10 mouse cellular contexts compared by ENCODE assay signal in genomic region chr14:76664586-76665508, GRCm38 (mm10).
DNase-seq lines count a peak whose midpoint lies in the region; ATAC-seq lines count a peak whose summit lies in the region.
"Had no signal": no experiment of that assay in that cellular context is flagged by ENCODE, and none has a peak within 500 bp of the region (broad histone marks: within the 10 kb centered on the region; RNA-seq: fewer than 3 reads in every experiment).

No protein-coding gene starts in this region.

- no peak overlapping the region for H3K9ac ChIP-seq in limb, embryonic 15.5 days
- no peak overlapping the region for H3K9ac ChIP-seq in forebrain, embryonic 16.5 days (replicated peaks; ENCODE audit: low read depth, low read length)
- H3K9ac ChIP-seq: hindbrain, embryonic 12.5 days; liver, postnatal 0 days had no signal

- ATAC-seq in limb, embryonic 15.5 days (ENCODE audit: insufficient number of reproducible peaks, low FRiP score, low TSS enrichment, low read depth) = peak; percentile 61; the same call in 1 of the 2 replicates
- no peak for ATAC-seq in forebrain, embryonic 16.5 days
- ATAC-seq: liver, postnatal 0 days had no signal

- intact Hi-C loops in heart, postnatal 36 days (cut with DNase I) = loop anchor here (5.0 kb wide), 1 partner anchor 108 kb away; the partner anchor contains the start of gene Serp2

- no peaks in the 10 kb centered on the region for H3K9me3 ChIP-seq in limb, embryonic 15.5 days
- H3K9me3 ChIP-seq in forebrain, embryonic 16.5 days (ENCODE audit: control insufficient read depth, low read length) = no peaks in the 10 kb centered on the region
- H3K9me3 ChIP-seq: hindbrain, embryonic 12.5 days had no signal

- DNase-seq in heart, adult 11 months = peak; percentile 93
- DNase-seq in heart, postnatal 36 days = no peak
- peak; percentile 10 for DNase-seq in urinary bladder, postnatal 14 days (ENCODE audit: low spot score)
- DNase-seq in urinary bladder, postnatal 25 days (ENCODE audit: low spot score) = no peak
- peak; percentile 35 for DNase-seq in thymus, postnatal 4 days
- DNase-seq in left cerebral cortex, adult 11 months (ENCODE audit: low spot score) = no peak
- DNase-seq: liver, postnatal 0 days had no signal

- no peak overlapping the region for H3K4me3 ChIP-seq in limb, embryonic 15.5 days
- no peak overlapping the region for H3K4me3 ChIP-seq in forebrain, embryonic 16.5 days (replicated peaks; ENCODE audit: low read length)
- H3K4me3 ChIP-seq: hindbrain, embryonic 12.5 days had no signal

- peaks cover 10% of the 10 kb centered on the region for H3K4me1 ChIP-seq in limb, embryonic 15.5 days
- peaks cover under 1% of the 10 kb centered on the region; the same call in 1 of the 2 replicates for H3K4me1 ChIP-seq in forebrain, embryonic 16.5 days (replicated peaks; ENCODE audit: control insufficient read depth, insufficient read depth, low read length)
- H3K4me1 ChIP-seq: hindbrain, embryonic 12.5 days had no signal

- 67% methylated on average over 11 of the region's 11 CpGs for WGBS in limb, embryonic 15.5 days
- WGBS in forebrain, embryonic 16.5 days = 86% methylated on average over 11 of the region's 11 CpGs

- no peaks in the 10 kb centered on the region for H3K36me3 ChIP-seq in limb, embryonic 15.5 days
- no peaks in the 10 kb centered on the region for H3K36me3 ChIP-seq in forebrain, embryonic 16.5 days (ENCODE audit: control insufficient read depth, insufficient read depth)
- H3K36me3 ChIP-seq: hindbrain, embryonic 12.5 days had no signal

- H3K4me2 ChIP-seq in limb, embryonic 15.5 days = no peak overlapping the region
- no peak overlapping the region for H3K4me2 ChIP-seq in forebrain, embryonic 16.5 days (ENCODE audit: low read length)
- H3K4me2 ChIP-seq: hindbrain, embryonic 12.5 days had no signal

- no peaks in the 10 kb centered on the region for H3K27me3 ChIP-seq in limb, embryonic 15.5 days
- no peaks in the 10 kb centered on the region for H3K27me3 ChIP-seq in forebrain, embryonic 16.5 days (replicated peaks; ENCODE audit: control insufficient read depth, insufficient read depth, low read length)
- H3K27me3 ChIP-seq: hindbrain, embryonic 12.5 days had no signal

- peak overlapping the region; percentile 62; the same call in 1 of the 2 replicates for H3K27ac ChIP-seq in limb, embryonic 15.5 days
- no peak overlapping the region for H3K27ac ChIP-seq in forebrain, embryonic 16.5 days (ENCODE audit: low read length)
- H3K27ac ChIP-seq: hindbrain, embryonic 12.5 days had no signal

Comparison
In these comparisons a context has a peak if more than half of its experiments do, and no peak if none do; other contexts are left out.
1. DNase-seq: peak in heart, adult 11 months (single experiment), urinary bladder, postnatal 14 days (single experiment) and thymus, postnatal 4 days (single experiment); none in heart, postnatal 36 days (0 of 2), urinary bladder, postnatal 25 days (single experiment) and left cerebral cortex, adult 11 months (single experiment).